Mouse (Mus musculus) MEL (cell line): Measurements from ENCODE around the gene Rnf19b. TPM values are rescaled to one million over a fixed set of nuclear protein-coding genes. Genes with fewer than 3 reads are reported as not detected.

Experiments
- DNase-seq: peaks from one replicate; pipeline ENCODE4 v3.0.0; 2011; ENCODE audit warnings: low read depth, low spot score
- H3K27ac ChIP-seq: 2 replicates; pipeline ENCODE4 v1.5.1; 2012; ENCODE audit warnings: low read depth, mild to moderate bottlenecking, control low read depth, low read length, moderate library complexity; ENCODE audit not compliant: control insufficient read depth
- H3K27me3 ChIP-seq, 2 experiments: fragments of 150-350 bp in 1 of 2; sonication (generic) in 1 of 2; 2 replicates each; pipeline ENCODE4 v1.6.1; 2012; ENCODE audit warnings: low read length in 2 of 2, mild to moderate bottlenecking in 2 of 2, improper control_type of control experiment in 1 of 2, moderate library complexity in 1 of 2; ENCODE audit not compliant: insufficient read depth in 2 of 2, control insufficient read depth in 1 of 2
- H3K36me3 ChIP-seq, 2 experiments: 2 replicates each; pipeline ENCODE4 v1.6.1; 2012 to 2014; ENCODE audit warnings: low read length in 2 of 2, improper control_type of control experiment in 1 of 2, inconsistent platforms in 1 of 2, mild to moderate bottlenecking in 1 of 2; ENCODE audit not compliant: insufficient read depth in 2 of 2, control insufficient read depth in 1 of 2
- H3K4me1 ChIP-seq, 2 experiments: fragments of 150-350 bp in 1 of 2; sonication (generic) in 1 of 2; 2 replicates each; pipeline ENCODE4 v1.6.1; 2012; ENCODE audit warnings: low read length in 2 of 2, improper control_type of control experiment in 1 of 2, mild to moderate bottlenecking in 1 of 2; ENCODE audit not compliant: insufficient read depth in 2 of 2, control insufficient read depth in 1 of 2
- H3K4me3 ChIP-seq, 2 experiments: fragments of 150-350 bp in 1 of 2; sonication (generic) in 1 of 2; 2 replicates each; pipeline ENCODE4 v1.5.1; 2012; ENCODE audit warnings: low read depth in 2 of 2, low read length in 2 of 2, mild to moderate bottlenecking in 2 of 2, moderate library complexity in 2 of 2, control low read depth in 1 of 2, improper control_type of control experiment in 1 of 2; ENCODE audit not compliant: control insufficient read depth in 1 of 2, insufficient read depth in 1 of 2
- H3K79me2 ChIP-seq: 2 replicates; pipeline ENCODE4 v1.6.1; 2012; ENCODE audit warnings: mild to moderate bottlenecking, low read length, moderate library complexity; ENCODE audit not compliant: control insufficient read depth, poor library complexity, insufficient read depth
- H3K9ac ChIP-seq: 2 replicates; pipeline ENCODE4 v1.6.1; 2012; ENCODE audit warnings: low read depth, mild to moderate bottlenecking, control low read depth, low read length, moderate library complexity; ENCODE audit not compliant: control insufficient read depth, poor library complexity, severe bottlenecking
- H3K9me3 ChIP-seq: fragments of 150-350 bp; sonication (generic); replicated peaks from 2 replicates; pipeline ENCODE4 v1.6.1; 2012; ENCODE audit warnings: mild to moderate bottlenecking, low read length, improper control_type of control experiment, moderate library complexity; ENCODE audit not compliant: insufficient read depth
- ELF1 ChIP-seq: IDR thresholded peaks from 2 replicates; pipeline ENCODE4 v1.6.1; 2014; ENCODE audit warnings: low read depth, mild to moderate bottlenecking, inconsistent platforms, low read length, improper control_type of control experiment, moderate library complexity
- EP300 ChIP-seq, 2 experiments: IDR thresholded peaks; 2 replicates each; pipeline ENCODE4 v1.6.1; 2011; ENCODE audit warnings: improper control_type of control experiment in 2 of 2, low read length in 2 of 2, low read depth in 1 of 2, mild to moderate bottlenecking in 1 of 2
- ETS1 ChIP-seq: IDR thresholded peaks from 2 replicates; pipeline ENCODE4 v1.6.1; 2012; ENCODE audit warnings: low read depth, mild to moderate bottlenecking, inconsistent platforms, low read length, improper control_type of control experiment, moderate library complexity
- GATA1 ChIP-seq: IDR thresholded peaks from 2 replicates; pipeline ENCODE4 v1.6.1; 2011; ENCODE audit warnings: low read depth, low read length, improper control_type of control experiment
- JUND ChIP-seq: IDR thresholded peaks from 2 replicates; pipeline ENCODE4 v1.6.1; 2011; ENCODE audit warnings: low read depth, mild to moderate bottlenecking, improper control_type of control experiment, low read length
- KAT2A ChIP-seq: conservative IDR thresholded peaks from 2 replicates; pipeline ENCODE4 v1.6.1; 2012; ENCODE audit warnings: low read depth, low read length, improper control_type of control experiment, inconsistent platforms
- MAX ChIP-seq: IDR thresholded peaks from 2 replicates; pipeline ENCODE4 v1.6.1; 2011; ENCODE audit warnings: low read length, improper control_type of control experiment
- MEF2A ChIP-seq: IDR thresholded peaks from 2 replicates; pipeline ENCODE4 v1.6.1; 2014; ENCODE audit warnings: low read depth, mild to moderate bottlenecking, inconsistent platforms, low read length, improper control_type of control experiment; ENCODE audit not compliant: poor library complexity, insufficient replicate concordance, severe bottlenecking; ENCODE audit errors: extremely low read depth
- MXI1 ChIP-seq: IDR thresholded peaks from 2 replicates; pipeline ENCODE4 v1.6.1; 2011; ENCODE audit warnings: mild to moderate bottlenecking, low read depth, low read length, improper control_type of control experiment
- MYB ChIP-seq: IDR thresholded peaks from 2 replicates; pipeline ENCODE4 v1.6.1; 2011; ENCODE audit warnings: mild to moderate bottlenecking, low read depth, low read length, improper control_type of control experiment
- NELFE ChIP-seq: IDR thresholded peaks from 2 replicates; pipeline ENCODE4 v1.6.1; 2011; ENCODE audit warnings: low read depth, low read length, improper control_type of control experiment
- POLR2A ChIP-seq, 2 experiments: IDR thresholded peaks; 2 replicates each; pipeline ENCODE4 v1.6.1; 2011 to 2012; ENCODE audit warnings: low read length in 2 of 2, mild to moderate bottlenecking in 2 of 2, control low read depth in 1 of 2, improper control_type of control experiment in 1 of 2, low read depth in 1 of 2, moderate library complexity in 1 of 2; ENCODE audit not compliant: control insufficient read depth in 1 of 2, insufficient read depth in 1 of 2, poor library complexity in 1 of 2
- RAD21 ChIP-seq: IDR thresholded peaks from 2 replicates; pipeline ENCODE4 v1.6.1; 2011; ENCODE audit warnings: mild to moderate bottlenecking, low read depth, low read length, improper control_type of control experiment
- SIN3A ChIP-seq: IDR thresholded peaks from 2 replicates; pipeline ENCODE4 v1.6.1; 2012; ENCODE audit warnings: low read length, improper control_type of control experiment, inconsistent platforms
- SMC3 ChIP-seq: IDR thresholded peaks from 2 replicates; pipeline ENCODE4 v1.6.1; 2011; ENCODE audit warnings: low read depth, low read length, improper control_type of control experiment
- TAL1 ChIP-seq: IDR thresholded peaks from 2 replicates; pipeline ENCODE4 v1.6.1; 2012; ENCODE audit warnings: mild to moderate bottlenecking, inconsistent platforms, low read length, moderate library complexity, mixed read lengths
- USF1 ChIP-seq: IDR thresholded peaks from 2 replicates; pipeline ENCODE4 v1.6.1; 2014; ENCODE audit warnings: low read depth, mild to moderate bottlenecking, inconsistent platforms, low read length, improper control_type of control experiment, moderate library complexity
- USF2 ChIP-seq, 2 experiments: IDR thresholded peaks; 2 replicates each; pipeline ENCODE4 v1.6.1; 2011 to 2012; ENCODE audit warnings: improper control_type of control experiment in 2 of 2, low read length in 2 of 2, borderline replicate concordance in 1 of 2, inconsistent platforms in 1 of 2, low read depth in 1 of 2, mild to moderate bottlenecking in 1 of 2; ENCODE audit not compliant: insufficient read depth in 1 of 2
- ZC3H11A ChIP-seq: IDR thresholded peaks from 2 replicates; pipeline ENCODE4 v1.6.1; 2012; ENCODE audit warnings: low read depth, mild to moderate bottlenecking, inconsistent platforms, low read length, improper control_type of control experiment
- ZKSCAN1 ChIP-seq: IDR thresholded peaks from 2 replicates; pipeline ENCODE4 v1.6.1; 2012; ENCODE audit warnings: low read depth, mild to moderate bottlenecking, inconsistent platforms, low read length, improper control_type of control experiment, moderate library complexity
- polyA plus RNA-seq, 2 experiments: library from polyadenylated mRNA; stranded (reverse) in 1 of 2; unstranded in 1 of 2; fragments of >175 nt in 1 of 2; fragments of >200 nt in 1 of 2; gene quantifications; 2 replicates each; pipeline versions ENCODE4 v1.2.1 to v1.2.4; 2012; ENCODE audit warnings: low replicate concordance in 2 of 2, low read depth in 1 of 2; ENCODE audit not compliant: insufficient read length in 2 of 2, insufficient read depth in 1 of 2, missing spikeins in 1 of 2
- total RNA-seq: library from RNA; depleted of rRNA; stranded (reverse); fragments of 300-350 nt; gene quantifications from 2 replicates; pipeline ENCODE4 v1.2.3, GENCODE M21; 2012

Rnf19b gene
- total and polyA plus RNA-seq, 3 experiments, result 26.3 to 30.0 TPM; not detected in 1

DNA sequence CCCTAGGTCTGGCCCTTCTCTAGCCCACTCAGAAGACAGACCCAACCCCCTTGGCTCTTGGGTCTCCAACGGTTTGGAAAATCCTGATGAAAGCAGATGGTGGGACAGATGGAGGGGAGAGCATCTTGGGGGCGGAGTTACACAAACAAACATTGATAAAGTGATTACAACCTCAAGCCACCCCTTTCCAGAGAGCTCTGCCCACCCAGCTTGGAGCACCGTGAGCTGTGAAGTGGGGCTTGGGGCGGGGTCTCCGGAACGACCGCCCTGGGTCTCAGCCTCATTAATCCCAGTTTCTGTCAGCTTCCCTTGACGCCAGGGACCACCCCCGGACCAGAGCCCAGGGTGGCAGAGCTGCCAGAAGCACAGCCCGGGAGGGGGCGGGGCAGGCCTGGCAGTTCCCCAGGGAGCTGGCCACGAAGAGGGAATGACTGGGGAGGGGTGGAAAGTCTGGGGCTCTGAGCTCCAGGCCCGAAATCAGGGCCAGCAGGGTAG is 66.6 kb downstream of the Rnf19b start:
- Histone ChIP-seq H3K79me2 (no peaks in the 10 kb centered on the region; the same call in 1 of the 2 replicates), H3K9me3 (no peaks in the 10 kb centered on the region), H3K4me1 (peaks cover 5 to 17% of the 10 kb centered on the region in 2 experiments; a peak in 3 of 4 replicates), H3K27me3 (0 out of 4 replicates have a peak, but pooled peaks cover 0 to under 1% of the 10 kb centered on the region in 2 experiments), H3K36me3 (peaks cover 0 to 3% of the 10 kb centered on the region in 2 experiments; a peak in 1 of 4 replicates), H3K27ac (no peak overlapping the region), H3K9ac (no peak overlapping the region), H3K4me3 (no peak overlapping the region)
- no peak for DNase-seq
- TF ChIP-seq JUND, result no peak
- no peak for TF ChIP-seq MEF2A

- Histone ChIP-seq H3K27me3 (no peaks in the 10 kb centered on the region), H3K27ac (peak overlapping the region; percentile 33)
Observed at GRCm38 (mm10) chr4:129125736-129126451, 67.8 kb downstream of the Rnf19b start.

DNA sequence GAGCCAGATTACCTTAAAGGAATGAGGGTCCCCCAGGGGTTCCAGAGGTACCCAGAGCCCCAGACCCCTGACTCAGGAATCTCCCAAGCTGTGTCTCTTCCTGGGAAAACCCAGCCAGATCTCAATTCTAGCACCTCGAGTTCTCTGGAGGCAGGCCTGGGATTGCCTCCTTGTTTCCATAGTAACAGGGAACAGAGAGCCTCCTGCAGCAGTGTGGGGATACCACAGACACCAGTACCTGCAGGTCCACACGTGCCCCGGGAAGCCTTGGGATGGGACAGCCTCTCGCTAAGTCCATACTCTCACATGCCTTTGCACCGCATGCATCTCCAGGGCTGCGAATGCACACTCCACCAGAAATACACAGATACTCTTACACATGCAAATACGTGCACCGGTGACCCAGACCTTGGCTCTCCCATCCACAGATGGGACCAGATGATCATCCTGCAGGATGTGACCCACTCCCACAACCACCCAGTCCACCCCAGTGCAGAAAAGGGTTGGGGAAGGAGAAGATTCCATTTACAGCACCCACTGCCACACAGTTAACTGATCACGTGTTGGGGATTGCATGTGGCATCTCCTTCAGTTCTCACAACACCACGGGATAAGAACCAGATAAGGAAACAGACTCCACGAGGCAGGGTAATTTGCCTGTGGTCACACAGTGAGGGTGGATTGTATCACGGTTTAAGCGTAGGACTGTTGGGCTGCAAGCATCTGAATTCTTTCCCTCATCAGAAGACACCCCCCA is 70.7 kb downstream of the Rnf19b start:
- Histone ChIP-seq H3K27ac (no peak overlapping the region), H3K9ac (no peak overlapping the region; the same call in 1 of the 2 replicates), H3K79me2 (no peaks in the 10 kb centered on the region; the same call in 1 of the 2 replicates), H3K4me3 (peak overlapping the region in 1 of 2 experiments; percentile 43; a peak in 3 of 4 replicates), H3K27me3 (no peaks in the 10 kb centered on the region), H3K4me1 (peaks cover 6 to 17% of the 10 kb centered on the region in 2 experiments; a peak in 3 of 4 replicates), H3K36me3 (peaks cover 0 to 3% of the 10 kb centered on the region in 2 experiments; a peak in 1 of 4 replicates), H3K9me3 (no peaks in the 10 kb centered on the region)
- peak; percentile 36 for DNase-seq
- TF ChIP-seq USF1 (peak; percentile 88), ETS1 (no peak), GATA1 (0 out of 2 replicates have a peak, but pooled peaks have one; percentile 7), MYB (no peak), KAT2A (no peak), MAX (peak; percentile 74), USF2 (IDR thresholded peaks at IDR 0.05; ENCODE audit: borderline replicate concordance in 1 of 2, insufficient read depth in 1 of 2, low read depth in 1 of 2, low read length in 2 of 2) (peak in 1 of 2 experiments; percentile 55; a peak in 2 of 4 replicates), EP300 (IDR thresholded peaks at IDR 0.05; ENCODE audit: low read depth in 1 of 2, low read length in 2 of 2) (peak in 1 of 2 experiments; percentile 20; a peak in 1 of 4 replicates), ZKSCAN1 (no peak), MXI1 (peak; percentile 52; the same call in 1 of the 2 replicates), NELFE (no peak), ZC3H11A (no peak), SIN3A (peak; percentile 3; the same call in 1 of the 2 replicates), SMC3 (no peak), POLR2A (IDR thresholded peaks at IDR 0.05; ENCODE audit: control insufficient read depth in 1 of 2, insufficient read depth in 1 of 2, low read depth in 1 of 2, low read length in 2 of 2, poor library complexity in 1 of 2) (no peak), TAL1 (no peak)

More at GRCm38 (mm10) chr4:129125736-129126451, 67.8 kb downstream of the Rnf19b start:
- Histone ChIP-seq H3K9me3 (no peaks in the 10 kb centered on the region), H3K79me2 (no peaks in the 10 kb centered on the region; the same call in 1 of the 2 replicates), H3K36me3 (peaks cover 0 to 3% of the 10 kb centered on the region in 2 experiments; a peak in 1 of 4 replicates), H3K4me3 (peak overlapping the region; percentile 53 to 58; a peak in 3 of 4 replicates), H3K4me1 (peaks cover 6 to 17% of the 10 kb centered on the region in 2 experiments; a peak in 3 of 4 replicates), H3K9ac (peak overlapping the region; percentile 48)
- DNase-seq, result peak; percentile 67
- TF ChIP-seq ELF1, result 0 out of 2 replicates have a peak, but pooled peaks have one; percentile 33
- TF ChIP-seq RAD21, result no peak
- TF ChIP-seq SIN3A, result peak; percentile 48; the same call in 1 of the 2 replicates
- peak; percentile 20; the same call in 1 of the 2 replicates for TF ChIP-seq MXI1
- no peak for TF ChIP-seq POLR2A (IDR thresholded peaks at IDR 0.05; ENCODE audit: control insufficient read depth in 1 of 2, insufficient read depth in 1 of 2, low read depth in 1 of 2, low read length in 2 of 2, poor library complexity in 1 of 2)
- peak; percentile 80 for TF ChIP-seq USF1
